Mouse (Mus musculus): Measurements from ENCODE around the gene Slc2a5. TPM values are rescaled to one million over a fixed set of nuclear protein-coding genes. Genes with fewer than 3 reads are reported as not detected.
A peak's percentile ranks its signal among the peaks of the same experiment; 100 is the strongest.

Gene Slc2a5
- polyA plus RNA-seq, 1 experiment: 2.2 TPM

DNA sequence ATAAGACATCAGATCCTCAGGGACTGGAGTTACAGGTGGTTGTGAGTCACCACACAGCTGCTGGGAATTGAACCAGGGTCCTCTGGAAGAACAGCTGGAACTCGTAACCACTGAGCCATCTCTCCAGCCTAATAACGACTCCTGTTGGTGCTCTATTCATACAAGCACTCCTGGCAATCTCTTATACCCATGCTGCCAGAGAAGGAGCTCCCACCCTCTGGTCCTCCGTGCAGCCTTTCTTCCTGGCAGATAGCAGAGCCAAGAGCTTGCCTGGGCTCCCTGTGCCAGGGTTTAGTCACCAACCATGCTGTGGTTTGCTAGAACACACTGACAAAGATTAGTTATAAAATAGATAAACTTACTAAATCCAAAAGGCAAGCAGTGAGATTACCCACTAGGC lies 9.4 kb upstream of the Slc2a5 start:
- Histone ChIP-seq H3K27me3 (ENCODE audit: control insufficient read depth, insufficient read depth, low read length, poor library complexity, severe bottlenecking) (no peaks in the 10 kb centered on the region), H3K36me3 (ENCODE audit: control insufficient read depth, insufficient read depth, low read length, poor library complexity, severe bottlenecking) (no peaks in the 10 kb centered on the region), H3K4me1 (ENCODE audit: control insufficient read depth, insufficient read depth, low read length) (no peaks in the 10 kb centered on the region), H3K9me3 (replicated peaks; ENCODE audit: control insufficient read depth, insufficient read depth, low read length, poor library complexity, severe bottlenecking) (no peaks in the 10 kb centered on the region), H3K9ac (ENCODE audit: low read depth, poor library complexity, severe bottlenecking) (no peak overlapping the region), H3K4me3 (ENCODE audit: low read depth, low read length) (no peak overlapping the region), H3K27ac (ENCODE audit: insufficient read depth, low read length) (no peak overlapping the region)
- TF ChIP-seq CTCF (IDR thresholded peaks at IDR 0.05; ENCODE audit: low read depth, low read length): no peak
- TF ChIP-seq POLR2A (IDR thresholded peaks at IDR 0.05; ENCODE audit: insufficient read depth, low read length): no peak
- no peak for TF ChIP-seq EP300 (IDR thresholded peaks at IDR 0.05; ENCODE audit: insufficient read depth, low read depth, low read length)

DNA sequence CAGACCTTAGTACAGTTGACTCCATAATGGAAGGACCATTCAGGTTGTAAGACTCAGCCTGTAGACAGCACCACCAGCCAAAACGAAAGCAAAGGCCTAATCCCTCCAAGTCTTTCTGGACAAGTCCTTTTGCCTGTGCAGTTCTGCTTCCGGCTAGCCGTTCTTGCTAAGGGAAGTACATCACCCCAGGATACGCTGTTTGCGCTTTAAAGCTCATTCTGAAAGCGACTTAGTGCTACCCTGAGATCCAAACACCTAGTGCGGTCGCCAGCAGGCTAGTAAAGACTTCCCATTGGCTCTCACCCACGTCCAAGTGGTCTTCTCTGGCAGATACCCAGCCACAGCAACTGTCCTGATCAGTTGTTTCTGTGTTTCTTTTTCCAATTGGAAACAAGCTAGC lies 8.7 kb upstream of the Slc2a5 start:
- H3K36me3 ChIP-seq (ENCODE audit: control insufficient read depth, insufficient read depth, low read length, poor library complexity, severe bottlenecking): no peaks in the 10 kb centered on the region
- no peak overlapping the region for H3K4me3 ChIP-seq (ENCODE audit: low read depth, low read length)
- no peak for TF ChIP-seq EP300 (IDR thresholded peaks at IDR 0.05; ENCODE audit: insufficient read depth, low read depth, low read length)
- TF ChIP-seq CTCF (IDR thresholded peaks at IDR 0.05; ENCODE audit: low read depth, low read length): no peak
- TF ChIP-seq POLR2A (IDR thresholded peaks at IDR 0.05; ENCODE audit: insufficient read depth, low read length): no peak

DNA sequence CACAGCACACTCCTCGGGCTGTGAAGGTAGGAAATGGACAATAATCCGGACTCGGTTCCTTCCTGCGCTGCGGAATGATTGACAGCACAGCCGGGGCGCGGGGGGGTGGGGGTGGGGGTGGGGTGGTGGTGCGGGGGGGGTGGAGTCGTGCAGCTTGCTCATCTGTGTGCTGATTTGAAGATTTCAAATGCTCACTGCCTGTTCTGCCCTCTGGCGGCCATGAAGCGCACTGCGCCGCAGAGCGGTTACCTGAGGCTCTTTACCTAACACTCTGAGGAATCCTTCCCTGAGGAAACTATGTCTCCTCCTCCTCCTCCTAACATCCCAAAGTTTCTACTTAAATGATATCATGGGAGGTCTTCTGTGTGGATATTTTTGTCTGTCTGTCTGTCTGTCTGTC lies 6.2 kb upstream of the Slc2a5 start:
- Histone ChIP-seq H3K9ac (ENCODE audit: low read depth, poor library complexity, severe bottlenecking) (no peak overlapping the region), H3K27ac (ENCODE audit: insufficient read depth, low read length) (no peak overlapping the region), H3K36me3 (ENCODE audit: control insufficient read depth, insufficient read depth, low read length, poor library complexity, severe bottlenecking) (no peaks in the 10 kb centered on the region), H3K9me3 (replicated peaks; ENCODE audit: control insufficient read depth, insufficient read depth, low read length, poor library complexity, severe bottlenecking) (no peaks in the 10 kb centered on the region), H3K4me3 (ENCODE audit: low read depth, low read length) (peak overlapping the region; percentile 5; the same call in 1 of the 2 replicates), H3K27me3 (ENCODE audit: control insufficient read depth, insufficient read depth, low read length, poor library complexity, severe bottlenecking) (no peaks in the 10 kb centered on the region), H3K4me1 (ENCODE audit: control insufficient read depth, insufficient read depth, low read length) (no peaks in the 10 kb centered on the region)
- TF ChIP-seq EP300 (IDR thresholded peaks at IDR 0.05; ENCODE audit: insufficient read depth, low read depth, low read length) (no peak), CTCF (IDR thresholded peaks at IDR 0.05; ENCODE audit: low read depth, low read length) (peak; percentile 92), POLR2A (IDR thresholded peaks at IDR 0.05; ENCODE audit: insufficient read depth, low read length) (no peak)

More for the DNA sequence above, 8.7 kb upstream of the Slc2a5 start:
- no peak overlapping the region for H3K9ac ChIP-seq (ENCODE audit: low read depth, poor library complexity, severe bottlenecking)
- no peak overlapping the region for H3K27ac ChIP-seq (ENCODE audit: insufficient read depth, low read length)
- no peaks in the 10 kb centered on the region for H3K27me3 ChIP-seq (ENCODE audit: control insufficient read depth, insufficient read depth, low read length, poor library complexity, severe bottlenecking)
- no peaks in the 10 kb centered on the region for H3K4me1 ChIP-seq (ENCODE audit: control insufficient read depth, insufficient read depth, low read length)
- no peaks in the 10 kb centered on the region for H3K9me3 ChIP-seq (replicated peaks; ENCODE audit: control insufficient read depth, insufficient read depth, low read length, poor library complexity, severe bottlenecking)

DNA sequence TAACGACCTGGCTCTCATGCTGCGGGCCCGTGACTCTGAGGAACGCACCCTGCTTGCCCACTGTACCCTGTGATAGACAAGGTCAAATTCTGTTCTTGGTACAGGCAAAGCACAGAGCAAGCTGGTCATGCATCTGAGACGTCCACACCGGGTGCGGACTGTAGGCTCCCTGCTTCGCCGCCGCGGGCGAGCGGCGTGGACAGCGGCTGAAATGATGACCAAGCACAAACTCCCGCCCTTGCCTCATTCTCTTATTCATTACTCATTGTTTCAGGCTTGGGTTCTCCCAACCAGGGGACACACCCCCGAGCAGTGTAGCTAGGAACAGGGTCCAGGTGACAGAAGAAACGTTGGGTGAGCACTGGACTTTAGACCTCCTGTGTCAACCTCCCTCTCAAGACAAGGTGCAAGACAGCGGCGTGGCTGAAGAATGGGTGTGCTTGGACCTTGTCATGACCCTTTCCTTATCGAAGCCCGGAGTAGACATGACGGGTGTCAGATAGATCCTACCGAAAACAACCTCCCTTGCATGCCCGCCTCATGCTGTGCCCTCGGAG lies 4.5 kb upstream of the Slc2a5 start:
- no peaks in the 10 kb centered on the region for H3K9me3 ChIP-seq (replicated peaks; ENCODE audit: control insufficient read depth, insufficient read depth, low read length, poor library complexity, severe bottlenecking)
- no peaks in the 10 kb centered on the region for H3K4me1 ChIP-seq (ENCODE audit: control insufficient read depth, insufficient read depth, low read length)
- H3K27ac ChIP-seq (ENCODE audit: insufficient read depth, low read length): no peak overlapping the region
- H3K4me3 ChIP-seq (ENCODE audit: low read depth, low read length): no peak overlapping the region
- H3K36me3 ChIP-seq (ENCODE audit: control insufficient read depth, insufficient read depth, low read length, poor library complexity, severe bottlenecking): no peaks in the 10 kb centered on the region
- no peak overlapping the region for H3K9ac ChIP-seq (ENCODE audit: low read depth, poor library complexity, severe bottlenecking)
- no peaks in the 10 kb centered on the region for H3K27me3 ChIP-seq (ENCODE audit: control insufficient read depth, insufficient read depth, low read length, poor library complexity, severe bottlenecking)
- TF ChIP-seq POLR2A (IDR thresholded peaks at IDR 0.05; ENCODE audit: insufficient read depth, low read length): no peak
- no peak for TF ChIP-seq CTCF (IDR thresholded peaks at IDR 0.05; ENCODE audit: low read depth, low read length)
- TF ChIP-seq EP300 (IDR thresholded peaks at IDR 0.05; ENCODE audit: insufficient read depth, low read depth, low read length): no peak

DNA sequence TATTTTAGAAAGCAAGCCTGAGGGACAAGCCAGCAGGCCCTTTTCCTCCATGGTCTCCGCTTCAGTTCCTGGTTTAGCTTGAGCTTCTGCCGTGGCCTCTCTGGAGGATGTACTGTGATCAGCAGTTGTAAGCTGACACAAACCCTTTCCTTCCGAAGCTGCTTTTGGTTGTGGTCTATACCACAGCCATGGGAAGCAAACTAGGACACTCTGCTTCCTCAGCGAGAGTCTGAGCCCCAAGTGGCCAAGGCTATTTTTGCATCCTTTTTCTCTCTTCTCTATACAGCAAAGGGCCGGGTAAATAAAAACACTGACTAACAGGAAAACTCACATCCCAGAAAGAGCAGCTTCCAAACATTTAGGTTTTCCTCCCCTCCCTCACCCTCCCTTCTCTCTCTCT lies 1.8 kb upstream of the Slc2a5 start:
- no peak for TF ChIP-seq EP300 (IDR thresholded peaks at IDR 0.05; ENCODE audit: insufficient read depth, low read depth, low read length)
- no peak for TF ChIP-seq POLR2A (IDR thresholded peaks at IDR 0.05; ENCODE audit: insufficient read depth, low read length)
- no peak for TF ChIP-seq CTCF (IDR thresholded peaks at IDR 0.05; ENCODE audit: low read depth, low read length)
- Histone ChIP-seq H3K4me3 (ENCODE audit: low read depth, low read length) (no peak overlapping the region), H3K27me3 (ENCODE audit: control insufficient read depth, insufficient read depth, low read length, poor library complexity, severe bottlenecking) (no peaks in the 10 kb centered on the region), H3K36me3 (ENCODE audit: control insufficient read depth, insufficient read depth, low read length, poor library complexity, severe bottlenecking) (no peaks in the 10 kb centered on the region), H3K9me3 (replicated peaks; ENCODE audit: control insufficient read depth, insufficient read depth, low read length, poor library complexity, severe bottlenecking) (no peaks in the 10 kb centered on the region), H3K9ac (ENCODE audit: low read depth, poor library complexity, severe bottlenecking) (no peak overlapping the region), H3K27ac (ENCODE audit: insufficient read depth, low read length) (no peak overlapping the region), H3K4me1 (ENCODE audit: control insufficient read depth, insufficient read depth, low read length) (peaks cover 2% of the 10 kb centered on the region)

DNA sequence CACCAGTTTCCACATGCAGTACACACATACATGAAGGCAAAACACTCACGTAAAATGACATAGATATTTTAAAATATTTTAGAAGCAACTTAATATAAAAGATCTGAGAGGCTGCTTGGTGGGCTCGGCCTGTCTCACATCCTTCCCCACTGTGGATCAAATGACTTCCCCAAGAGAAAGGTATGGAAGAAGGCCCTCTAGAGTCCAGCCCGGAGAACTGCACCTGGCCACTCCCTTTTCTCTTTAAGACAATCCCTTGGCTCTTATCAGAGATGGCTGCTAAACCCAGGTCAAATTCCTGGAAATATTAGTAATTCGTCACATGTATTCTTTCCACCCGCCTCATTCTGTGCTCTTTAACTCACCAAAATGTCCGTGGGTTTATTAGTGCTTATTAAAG lies 920 bp upstream of the Slc2a5 start:
- TF ChIP-seq CTCF (IDR thresholded peaks at IDR 0.05; ENCODE audit: low read depth, low read length) (peak; percentile 34), POLR2A (IDR thresholded peaks at IDR 0.05; ENCODE audit: insufficient read depth, low read length) (no peak)
- Histone ChIP-seq H3K9me3 (replicated peaks; ENCODE audit: control insufficient read depth, insufficient read depth, low read length, poor library complexity, severe bottlenecking) (no peaks in the 10 kb centered on the region), H3K4me3 (ENCODE audit: low read depth, low read length) (no peak overlapping the region), H3K27me3 (ENCODE audit: control insufficient read depth, insufficient read depth, low read length, poor library complexity, severe bottlenecking) (no peaks in the 10 kb centered on the region), H3K36me3 (ENCODE audit: control insufficient read depth, insufficient read depth, low read length, poor library complexity, severe bottlenecking) (no peaks in the 10 kb centered on the region), H3K9ac (ENCODE audit: low read depth, poor library complexity, severe bottlenecking) (no peak overlapping the region), H3K27ac (ENCODE audit: insufficient read depth, low read length) (no peak overlapping the region), H3K4me1 (ENCODE audit: control insufficient read depth, insufficient read depth, low read length) (peaks cover 2% of the 10 kb centered on the region)

Measured in ES-Bruce4 (cell line).